Mouse (Mus musculus): ENCODE data around the gene Sumo2. TPM values are rescaled to one million over a fixed set of nuclear protein-coding genes. Genes with fewer than 3 reads are reported as not detected.

Gene Sumo2
- total and polyA plus RNA-seq, 2 experiments from 2014 or later = 543 to 1,028 TPM

- H3K27ac ChIP-seq (ENCODE audit: low read depth, low read length) = no peak overlapping the region
- H3K9me3 ChIP-seq (ENCODE audit: low read length) = no peaks in the 10 kb centered on the region
- ATAC-seq (ENCODE audit: low FRiP score) (no peak), DNase-seq (ENCODE audit: low spot score) (no peak)
- 23% methylated on average over 7 of the region's 7 CpGs for WGBS
- peaks cover 34% of the 10 kb centered on the region for H3K36me3 ChIP-seq (ENCODE audit: insufficient read depth, low read length)
- H3K9ac ChIP-seq (replicated peaks; ENCODE audit: low read length, poor library complexity, severe bottlenecking) = peak overlapping the region; percentile 73
- H3K4me2 ChIP-seq (ENCODE audit: low read depth, low read length, poor library complexity, severe bottlenecking) = peak overlapping the region; percentile 79
- no peak for TF ChIP-seq CTCF (IDR thresholded peaks at IDR 0.05)
- H3K4me1 ChIP-seq (ENCODE audit: insufficient read depth, low read length) = 0 out of 2 replicates have a peak, but pooled peaks cover 4% of the 10 kb centered on the region
- peak overlapping the region; percentile 72 for H3K4me3 ChIP-seq (ENCODE audit: low read depth, low read length)
- H3K27me3 ChIP-seq (ENCODE audit: insufficient read depth, low read length) = no peaks in the 10 kb centered on the region
These were observed 28.9 kb upstream of the Sumo2 start for GRCm38 (mm10) chr11:115564961-115565360.

- TF ChIP-seq CTCF (IDR thresholded peaks at IDR 0.05) = peak; percentile 22
- peak within 1 kb of the TSS; percentile 79 for H3K4me2 ChIP-seq (ENCODE audit: low read depth, low read length, poor library complexity, severe bottlenecking)
- H3K27ac ChIP-seq (ENCODE audit: low read depth, low read length) = peak within 1 kb of the TSS; percentile 76
- 0 out of 2 replicates have a peak, but pooled peaks cover 4% of the 10 kb centered on the region for H3K4me1 ChIP-seq (ENCODE audit: insufficient read depth, low read length)
- peak; percentile 88 for ATAC-seq (ENCODE audit: low FRiP score)
- H3K36me3 ChIP-seq (ENCODE audit: insufficient read depth, low read length) = peaks cover 26% of the 10 kb centered on the region
- peak within 1 kb of the TSS; percentile 73 for H3K9ac ChIP-seq (replicated peaks; ENCODE audit: low read length, poor library complexity, severe bottlenecking)
- H3K27me3 ChIP-seq (ENCODE audit: insufficient read depth, low read length) = no peaks in the 10 kb centered on the region
- H3K4me3 ChIP-seq (ENCODE audit: low read depth, low read length) = peak within 1 kb of the TSS; percentile 72
- WGBS = under 1% methylated on average over 42 of the region's 42 CpGs
- peak; percentile 99 for DNase-seq (ENCODE audit: low spot score)
- H3K9me3 ChIP-seq (ENCODE audit: low read length) = no peaks in the 10 kb centered on the region
These were observed 28.2 kb upstream of the Sumo2 start, which contains the start of gene Nup85 for GRCm38 (mm10) chr11:115564064-115564809. Gene Nup85 (plus strand): TSS chr11:115564434.

GRCm38 (mm10) chr11:115563406-115563805 is 27.3 kb upstream of the Sumo2 start:
- no peaks in the 10 kb centered on the region for H3K9me3 ChIP-seq (ENCODE audit: low read length)
- H3K4me1 ChIP-seq (ENCODE audit: insufficient read depth, low read length) = 0 out of 2 replicates have a peak, but pooled peaks cover 4% of the 10 kb centered on the region
- no peak overlapping the region for H3K27ac ChIP-seq (ENCODE audit: low read depth, low read length)
- ATAC-seq (ENCODE audit: low FRiP score) (no peak), DNase-seq (ENCODE audit: low spot score) (no peak)
- WGBS = 49% methylated on average over 4 of the region's 4 CpGs
- H3K4me2 ChIP-seq (ENCODE audit: low read depth, low read length, poor library complexity, severe bottlenecking) = peak overlapping the region; percentile 79
- peak overlapping the region; percentile 73 for H3K9ac ChIP-seq (replicated peaks; ENCODE audit: low read length, poor library complexity, severe bottlenecking)
- H3K4me3 ChIP-seq (ENCODE audit: low read depth, low read length) = peak overlapping the region; percentile 72
- no peaks in the 10 kb centered on the region for H3K27me3 ChIP-seq (ENCODE audit: insufficient read depth, low read length)
- peaks cover 18% of the 10 kb centered on the region for H3K36me3 ChIP-seq (ENCODE audit: insufficient read depth, low read length)
- TF ChIP-seq CTCF (IDR thresholded peaks at IDR 0.05) = peak; percentile 30

GRCm38 (mm10) chr11:115555717-115556116 is 19.6 kb upstream of the Sumo2 start:
- H3K4me2 ChIP-seq (ENCODE audit: low read depth, low read length, poor library complexity, severe bottlenecking) = no peak overlapping the region
- no peak for DNase-seq (ENCODE audit: low spot score)
- WGBS = 87% methylated on average over 17 of the region's 17 CpGs

GRCm38 (mm10) chr11:115552783-115553182 is 16.7 kb upstream of the Sumo2 start:
- ATAC-seq (ENCODE audit: low FRiP score) = no peak
- no peak for DNase-seq (ENCODE audit: low spot score)
- no peaks in the 10 kb centered on the region for H3K9me3 ChIP-seq (ENCODE audit: low read length)
- H3K27me3 ChIP-seq (ENCODE audit: insufficient read depth, low read length) = no peaks in the 10 kb centered on the region
- no peaks in the 10 kb centered on the region for H3K4me1 ChIP-seq (ENCODE audit: insufficient read depth, low read length)
- no peak overlapping the region for H3K27ac ChIP-seq (ENCODE audit: low read depth, low read length)
- H3K4me3 ChIP-seq (ENCODE audit: low read depth, low read length) = no peak overlapping the region
- 50% methylated on average over 4 of the region's 4 CpGs for WGBS
- no peaks in the 10 kb centered on the region for H3K36me3 ChIP-seq (ENCODE audit: insufficient read depth, low read length)
- peak; percentile 49; the same call in 1 of the 2 replicates for TF ChIP-seq CTCF (IDR thresholded peaks at IDR 0.05)
- H3K4me2 ChIP-seq (ENCODE audit: low read depth, low read length, poor library complexity, severe bottlenecking) = no peak overlapping the region
- no peak overlapping the region for H3K9ac ChIP-seq (replicated peaks; ENCODE audit: low read length, poor library complexity, severe bottlenecking)

More at GRCm38 (mm10) chr11:115555717-115556116, 19.6 kb upstream of the Sumo2 start:
- Histone ChIP-seq H3K9me3 (ENCODE audit: low read length) (no peaks in the 10 kb centered on the region), H3K4me1 (ENCODE audit: insufficient read depth, low read length) (no peaks in the 10 kb centered on the region), H3K27me3 (ENCODE audit: insufficient read depth, low read length) (no peaks in the 10 kb centered on the region), H3K9ac (replicated peaks; ENCODE audit: low read length, poor library complexity, severe bottlenecking) (no peak overlapping the region), H3K36me3 (ENCODE audit: insufficient read depth, low read length) (no peaks in the 10 kb centered on the region), H3K27ac (ENCODE audit: low read depth, low read length) (no peak overlapping the region), H3K4me3 (ENCODE audit: low read depth, low read length) (no peak overlapping the region)
- no peak for TF ChIP-seq CTCF (IDR thresholded peaks at IDR 0.05)
- no peak for ATAC-seq (ENCODE audit: low FRiP score)

- no peak for TF ChIP-seq CTCF (IDR thresholded peaks at IDR 0.05)
- ATAC-seq (ENCODE audit: low FRiP score) = no peak
- WGBS = 80% methylated on average over 4 of the region's 4 CpGs
- Histone ChIP-seq H3K4me1 (ENCODE audit: insufficient read depth, low read length) (no peaks in the 10 kb centered on the region), H3K4me3 (ENCODE audit: low read depth, low read length) (no peak overlapping the region), H3K36me3 (ENCODE audit: insufficient read depth, low read length) (no peaks in the 10 kb centered on the region), H3K27me3 (ENCODE audit: insufficient read depth, low read length) (no peaks in the 10 kb centered on the region), H3K9me3 (ENCODE audit: low read length) (no peaks in the 10 kb centered on the region), H3K4me2 (ENCODE audit: low read depth, low read length, poor library complexity, severe bottlenecking) (no peak overlapping the region), H3K9ac (replicated peaks; ENCODE audit: low read length, poor library complexity, severe bottlenecking) (no peak overlapping the region), H3K27ac (ENCODE audit: low read depth, low read length) (no peak overlapping the region)
- DNase-seq (ENCODE audit: low spot score) = no peak
These were observed 7.5 kb upstream of the Sumo2 start for GRCm38 (mm10) chr11:115543571-115543970.

Measured in midbrain, postnatal 0 days (tissue).